Mouse (Mus musculus) hindbrain, embryonic 15.5 days (tissue): ENCODE data around the gene Dusp2. TPM values are rescaled to one million over a fixed set of nuclear protein-coding genes. Genes with fewer than 3 reads are reported as not detected.

Experiments
- ATAC-seq: fragments of 200-750 bp; cut with Nextera tagmentation; 2 replicates; pipeline ENCODE4 v1.8.0; 2017; ENCODE audit warnings: low read depth, moderate number of reproducible peaks, moderate TSS enrichment; ENCODE audit not compliant: low FRiP score
- H3K27ac ChIP-seq: fragments of 300-500 bp; sonication (generic); replicated peaks from 2 replicates; pipeline ENCODE4 v1.5.1; 2015; ENCODE audit warnings: mild to moderate bottlenecking, inconsistent platforms
- H3K27me3 ChIP-seq: fragments of 300-500 bp; sonication (generic); 2 replicates; pipeline ENCODE4 v1.6.1; 2015; ENCODE audit warnings: control low read depth, inconsistent platforms
- H3K36me3 ChIP-seq: fragments of 300-500 bp; sonication (generic); 2 replicates; pipeline ENCODE4 v1.6.1; 2015; ENCODE audit warnings: control low read depth, inconsistent platforms
- H3K4me1 ChIP-seq: fragments of 300-500 bp; sonication (generic); replicated peaks from 2 replicates; pipeline ENCODE4 v1.6.1; 2015; ENCODE audit warnings: control low read depth, inconsistent platforms
- H3K4me2 ChIP-seq: fragments of 300-500 bp; sonication (generic); 2 replicates; pipeline ENCODE4 v1.6.1; 2015; ENCODE audit warnings: moderate library complexity, mild to moderate bottlenecking, inconsistent platforms
- H3K4me3 ChIP-seq: fragments of 300-500 bp; sonication (generic); 2 replicates; pipeline ENCODE4 v1.5.1; 2015; ENCODE audit warnings: mild to moderate bottlenecking, inconsistent platforms
- H3K9ac ChIP-seq: fragments of 300-500 bp; sonication (generic); 2 replicates; pipeline ENCODE4 v1.6.1; 2015; ENCODE audit warnings: inconsistent platforms
- H3K9me3 ChIP-seq: fragments of 300-500 bp; sonication (generic); 2 replicates; pipeline ENCODE4 v1.6.1; 2016; ENCODE audit warnings: control low read depth, inconsistent platforms
- WGBS: fragments of 180-500 bp; shearing (Covaris S2); methylation state at CpG from one replicate; pipeline ENCODE4 v1.1.7; 2015; 5-methylcytosine and 5-hydroxymethylcytosine counted together
- polyA plus RNA-seq: library from polyadenylated mRNA; unstranded; fragments of >200 nt; fragmentation: Nextera tagmentation; extraction: Ambion mirVana; gene quantifications from 2 replicates; pipeline ENCODE4 v1.2.1, GENCODE M21; 2015

The Dusp2 gene
- polyA plus RNA-seq, 1 experiment from 2014 or later, result 14.2 TPM

GRCm38 (mm10) chr2:127371484-127371861 lies 35.5 kb downstream of the Dusp2 start:
- no peak overlapping the region for H3K4me3 ChIP-seq
- no peaks in the 10 kb centered on the region for H3K36me3 ChIP-seq
- no peak overlapping the region for H3K27ac ChIP-seq
- ATAC-seq, result no peak
- H3K27me3 ChIP-seq, result peaks cover under 1% of the 10 kb centered on the region; the same call in 1 of the 2 replicates
- H3K4me1 ChIP-seq, result no peaks in the 10 kb centered on the region
- 82% methylated on average over 1 of the region's 1 CpGs for WGBS
- H3K9me3 ChIP-seq, result no peaks in the 10 kb centered on the region
- H3K4me2 ChIP-seq, result no peak overlapping the region
- H3K9ac ChIP-seq, result no peak overlapping the region

GRCm38 (mm10) chr2:127372082-127372481 lies 36.1 kb downstream of the Dusp2 start:
- Histone ChIP-seq H3K36me3 (no peaks in the 10 kb centered on the region), H3K4me2 (no peak overlapping the region), H3K4me1 (no peaks in the 10 kb centered on the region), H3K27me3 (no peaks in the 10 kb centered on the region), H3K4me3 (no peak overlapping the region), H3K27ac (no peak overlapping the region), H3K9ac (no peak overlapping the region), H3K9me3 (no peaks in the 10 kb centered on the region)
- ATAC-seq, result no peak
- 88% methylated on average over 2 of the region's 2 CpGs for WGBS

DNA sequence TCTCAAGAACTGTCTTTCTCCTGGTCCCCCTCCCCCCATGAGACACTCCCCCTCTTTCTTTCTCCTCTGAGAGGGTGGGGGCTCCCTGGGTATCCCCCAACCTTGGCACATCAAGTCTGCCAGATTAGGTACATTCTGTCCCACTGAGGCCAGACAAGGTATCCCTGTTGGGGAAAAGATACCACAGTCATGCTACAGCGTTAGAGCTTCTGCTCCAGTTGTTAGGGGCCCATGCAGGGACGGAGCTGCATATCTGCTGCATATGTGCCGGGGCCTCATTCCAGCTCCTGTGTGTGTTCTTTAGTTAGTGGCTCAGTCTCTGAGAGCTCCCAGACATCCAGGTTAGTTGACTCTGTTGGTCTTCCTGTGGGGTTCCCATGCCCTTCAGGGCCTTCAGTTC lies 38.2 kb downstream of the Dusp2 start:
- Histone ChIP-seq H3K36me3 (no peaks in the 10 kb centered on the region), H3K4me2 (no peak overlapping the region), H3K4me3 (no peak overlapping the region), H3K9ac (no peak overlapping the region), H3K27me3 (no peaks in the 10 kb centered on the region), H3K27ac (no peak overlapping the region), H3K4me1 (0 out of 2 replicates have a peak, but pooled peaks cover 6% of the 10 kb centered on the region), H3K9me3 (no peaks in the 10 kb centered on the region)
- ATAC-seq, result no peak
- WGBS, result 94% methylated on average over 3 of the region's 3 CpGs

- H3K4me2 ChIP-seq, result no peak overlapping the region
- no peak for ATAC-seq
- no peak overlapping the region for H3K9ac ChIP-seq
- H3K4me1 ChIP-seq, result 0 out of 2 replicates have a peak, but pooled peaks cover 6% of the 10 kb centered on the region
- no peak overlapping the region for H3K4me3 ChIP-seq
- H3K9me3 ChIP-seq, result no peaks in the 10 kb centered on the region
- no peak overlapping the region for H3K27ac ChIP-seq
- no peaks in the 10 kb centered on the region for H3K27me3 ChIP-seq
- WGBS, result 77% methylated on average over 3 of the region's 3 CpGs
- no peaks in the 10 kb centered on the region for H3K36me3 ChIP-seq
Observed at GRCm38 (mm10) chr2:127375087-127375486, 39.1 kb downstream of the Dusp2 start.

- no peaks in the 10 kb centered on the region for H3K27me3 ChIP-seq
- WGBS, result 51% methylated on average over 7 of the region's 7 CpGs
- ATAC-seq, result no peak
- H3K9ac ChIP-seq, result no peak overlapping the region
- H3K36me3 ChIP-seq, result no peaks in the 10 kb centered on the region
- H3K27ac ChIP-seq, result no peak overlapping the region
- 0 out of 2 replicates have a peak, but pooled peaks cover 6% of the 10 kb centered on the region for H3K4me1 ChIP-seq
- no peak overlapping the region for H3K4me3 ChIP-seq
- no peak overlapping the region for H3K4me2 ChIP-seq
- no peaks in the 10 kb centered on the region for H3K9me3 ChIP-seq
Observed at GRCm38 (mm10) chr2:127375759-127376341, 39.9 kb downstream of the Dusp2 start.

- H3K9ac ChIP-seq, result no peak overlapping the region
- H3K27me3 ChIP-seq, result no peaks in the 10 kb centered on the region
- H3K4me3 ChIP-seq, result no peak overlapping the region
- ATAC-seq, result no peak
- H3K4me1 ChIP-seq, result 0 out of 2 replicates have a peak, but pooled peaks cover 6% of the 10 kb centered on the region
- H3K4me2 ChIP-seq, result no peak overlapping the region
- no peaks in the 10 kb centered on the region for H3K36me3 ChIP-seq
- no peak overlapping the region for H3K27ac ChIP-seq
- 75% methylated on average over 6 of the region's 6 CpGs for WGBS
- H3K9me3 ChIP-seq, result no peaks in the 10 kb centered on the region
Observed at GRCm38 (mm10) chr2:127376423-127377051, 40.6 kb downstream of the Dusp2 start.

DNA sequence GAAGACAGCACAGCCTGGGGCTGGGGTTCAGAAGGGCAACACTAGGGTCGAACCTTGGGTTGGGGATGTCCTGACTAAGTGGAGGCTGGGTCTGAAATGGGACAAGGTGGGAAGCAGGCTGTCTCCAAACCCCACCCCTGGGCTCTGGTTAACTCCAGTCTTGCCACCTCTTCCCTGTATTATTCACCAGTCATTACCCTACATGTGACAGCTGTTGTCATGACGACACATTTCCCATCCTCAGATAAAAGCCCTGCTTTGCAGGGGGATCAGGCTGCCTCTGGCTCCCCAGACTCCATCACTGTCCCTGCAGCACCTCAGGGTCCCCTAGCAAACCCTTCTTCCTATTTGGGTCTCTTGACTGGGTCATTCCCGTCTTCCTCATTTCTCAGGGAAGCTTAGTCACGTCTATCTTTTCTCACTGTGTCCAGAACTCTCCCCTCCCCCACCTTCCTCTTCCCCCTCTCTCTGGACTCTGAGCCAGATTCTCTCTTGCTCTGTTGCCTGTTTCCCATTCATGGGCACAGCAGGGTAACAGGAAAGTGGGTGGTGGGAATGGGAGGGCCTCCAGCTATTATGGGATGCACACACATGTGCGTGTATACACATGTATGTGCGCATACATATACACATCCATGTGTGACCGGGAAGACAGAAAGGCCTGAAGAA lies 42.1 kb downstream of the Dusp2 start:
- Histone ChIP-seq H3K36me3 (no peaks in the 10 kb centered on the region), H3K9ac (no peak overlapping the region), H3K4me3 (no peak overlapping the region), H3K4me1 (0 out of 2 replicates have a peak, but pooled peaks cover 6% of the 10 kb centered on the region), H3K9me3 (no peaks in the 10 kb centered on the region), H3K27me3 (no peaks in the 10 kb centered on the region), H3K27ac (no peak overlapping the region), H3K4me2 (no peak overlapping the region)
- WGBS, result 60% methylated on average over 7 of the region's 7 CpGs
- ATAC-seq, result peak; percentile 49

DNA sequence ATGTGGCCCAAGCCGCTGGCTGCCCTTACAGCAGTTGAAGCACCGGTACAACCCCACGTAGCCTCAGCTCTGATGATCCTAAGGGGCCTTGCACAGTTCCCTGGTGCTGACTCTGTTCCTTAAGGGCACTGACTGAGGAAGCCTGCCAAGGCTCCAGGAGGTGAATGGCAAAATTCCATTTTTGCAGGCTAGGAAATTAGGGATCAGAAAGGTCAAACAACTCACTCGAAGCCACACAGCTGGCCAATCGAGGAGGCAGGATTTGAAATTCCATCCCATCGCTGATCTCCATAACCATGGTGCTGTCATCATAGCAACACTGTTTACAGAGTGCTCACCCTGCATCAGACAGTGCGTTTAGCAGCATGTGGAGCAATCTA lies 42.6 kb downstream of the Dusp2 start:
- no peak overlapping the region for H3K4me2 ChIP-seq
- H3K27me3 ChIP-seq, result no peaks in the 10 kb centered on the region
- H3K9ac ChIP-seq, result no peak overlapping the region
- WGBS, result 64% methylated on average over 7 of the region's 7 CpGs
- H3K27ac ChIP-seq, result no peak overlapping the region
- ATAC-seq, result peak; percentile 27; the same call in 1 of the 2 replicates
- 0 out of 2 replicates have a peak, but pooled peaks cover 6% of the 10 kb centered on the region for H3K4me1 ChIP-seq
- no peaks in the 10 kb centered on the region for H3K9me3 ChIP-seq
- no peak overlapping the region for H3K4me3 ChIP-seq
- no peaks in the 10 kb centered on the region for H3K36me3 ChIP-seq

DNA sequence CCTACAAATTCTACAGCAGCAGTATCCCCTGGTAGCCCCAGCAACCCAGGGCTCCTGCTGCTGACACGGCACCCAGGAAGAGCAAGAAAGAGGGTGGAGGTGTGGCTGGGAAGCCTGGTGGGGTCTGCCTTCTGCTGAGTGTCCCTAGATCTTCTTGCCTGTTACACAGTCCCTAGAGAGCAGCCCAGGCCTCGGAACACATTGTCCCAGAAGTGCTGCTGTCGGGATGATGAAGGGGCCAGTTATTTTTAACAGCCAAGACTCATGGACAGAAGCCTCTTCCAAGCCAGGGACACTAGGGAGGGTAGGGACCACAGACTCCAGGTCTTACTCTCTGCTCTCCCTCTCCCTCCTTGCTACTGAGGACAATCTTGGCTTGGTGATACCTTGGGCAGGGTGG lies 43.3 kb downstream of the Dusp2 start:
- Histone ChIP-seq H3K9me3 (no peaks in the 10 kb centered on the region), H3K27ac (no peak overlapping the region), H3K27me3 (no peaks in the 10 kb centered on the region), H3K36me3 (no peaks in the 10 kb centered on the region), H3K4me1 (0 out of 2 replicates have a peak, but pooled peaks cover 6% of the 10 kb centered on the region), H3K4me2 (no peak overlapping the region), H3K9ac (no peak overlapping the region), H3K4me3 (no peak overlapping the region)
- WGBS, result 72% methylated on average over 3 of the region's 3 CpGs
- ATAC-seq, result no peak

GRCm38 (mm10) chr2:127383881-127384280 lies 47.9 kb downstream of the Dusp2 start:
- Histone ChIP-seq H3K27ac (no peak overlapping the region), H3K4me3 (no peak overlapping the region), H3K9ac (no peak overlapping the region), H3K9me3 (no peaks in the 10 kb centered on the region), H3K4me1 (no peaks in the 10 kb centered on the region), H3K27me3 (no peaks in the 10 kb centered on the region), H3K36me3 (no peaks in the 10 kb centered on the region), H3K4me2 (no peak overlapping the region)
- WGBS, result 76% methylated on average over 7 of the region's 7 CpGs
- ATAC-seq, result no peak

DNA sequence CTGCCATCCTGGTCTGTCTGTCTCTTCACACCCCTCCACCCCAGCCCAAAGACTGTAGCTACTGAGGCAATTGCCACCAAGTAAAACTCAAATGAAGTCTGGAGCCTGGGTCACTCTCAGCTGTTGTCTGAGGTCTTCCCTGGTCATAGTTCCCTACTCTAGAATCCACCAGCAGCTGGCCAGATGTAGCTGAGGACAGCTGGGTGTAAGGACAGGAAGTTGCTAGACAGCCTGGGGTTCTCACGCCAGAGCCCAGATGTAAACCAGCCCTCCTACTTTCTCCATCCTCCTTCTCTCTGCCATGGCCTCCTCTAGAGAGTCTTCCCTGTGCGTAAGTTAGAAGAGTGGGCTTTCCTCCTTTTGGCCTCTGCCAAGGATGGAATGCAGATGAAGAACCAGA lies 51.6 kb downstream of the Dusp2 start:
- no peak overlapping the region for H3K9ac ChIP-seq
- H3K4me1 ChIP-seq, result no peaks in the 10 kb centered on the region
- no peaks in the 10 kb centered on the region for H3K27me3 ChIP-seq
- no peak overlapping the region for H3K4me2 ChIP-seq
- no peak overlapping the region for H3K27ac ChIP-seq
- 81% methylated on average over 2 of the region's 2 CpGs for WGBS
- no peaks in the 10 kb centered on the region for H3K36me3 ChIP-seq
- no peaks in the 10 kb centered on the region for H3K9me3 ChIP-seq
- H3K4me3 ChIP-seq, result no peak overlapping the region
- ATAC-seq, result no peak
